Mouse (Mus musculus) spleen, adult 2 months (tissue): Measurements from ENCODE around the gene Tspan11.

ENCODE experiments used
- CTCF ChIP-seq: fragments of 200-500 bp; IDR thresholded peaks from 2 replicates; pipeline ENCODE4 v1.5.1; 2011; ENCODE audit warnings: mild to moderate bottlenecking, inconsistent platforms; ENCODE audit not compliant: insufficient read depth, insufficient read length, insufficient replicate concordance; ENCODE audit errors: extremely low read depth
- POLR2A ChIP-seq: fragments of 200-500 bp; IDR thresholded peaks from 2 replicates; pipeline ENCODE4 v1.6.1; 2011; ENCODE audit warnings: low read depth, low read length, inconsistent platforms

DNA sequence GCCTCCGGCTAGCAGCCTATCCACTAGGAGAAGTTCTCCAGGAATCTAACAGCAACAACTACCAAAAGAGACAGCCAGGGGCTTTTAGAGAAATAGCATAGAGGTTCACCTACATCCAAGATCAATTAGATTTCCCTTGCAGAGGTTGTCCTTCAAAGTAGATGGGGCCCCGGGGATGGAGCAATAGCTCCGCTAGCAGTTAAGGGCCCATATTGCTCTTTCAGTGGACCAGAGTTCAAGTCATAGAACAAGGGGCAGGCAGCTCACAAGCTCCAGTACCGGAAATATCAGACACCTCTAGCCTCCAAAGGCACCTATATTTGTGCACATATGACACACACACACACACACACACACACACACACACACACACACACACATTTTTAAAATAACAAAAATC, 49.5 kb upstream of the Tspan11 start:
- TF ChIP-seq POLR2A (no peak), CTCF (no peak)
